Mouse (Mus musculus): ENCODE measurements around the gene Sorcs2. TPM values are rescaled to one million over a fixed set of nuclear protein-coding genes. Genes with fewer than 3 reads are reported as not detected.
A peak's percentile ranks its signal among the peaks of the same experiment; 100 is the strongest.

Sorcs2 gene
- polyA plus RNA-seq, 1 experiment from 2014 or later = 1.7 TPM

GRCm38 (mm10) chr5:36360343-36360742, 37.6 kb downstream of the Sorcs2 start:
- no peak for DNase-seq (ENCODE audit: low spot score)

GRCm38 (mm10) chr5:36359535-36360243, 38.2 kb downstream of the Sorcs2 start:
- DNase-seq (ENCODE audit: low spot score) = no peak

- peak; percentile 54 for DNase-seq (ENCODE audit: low spot score)
Observed at GRCm38 (mm10) chr5:36358161-36358560, 39.8 kb downstream of the Sorcs2 start.

- no peak for DNase-seq (ENCODE audit: low spot score)
Observed at GRCm38 (mm10) chr5:36356659-36357058, 41.3 kb downstream of the Sorcs2 start.

GRCm38 (mm10) chr5:36355683-36356082, 42.3 kb downstream of the Sorcs2 start:
- DNase-seq (ENCODE audit: low spot score) = no peak

GRCm38 (mm10) chr5:36353679-36354078, 44.3 kb downstream of the Sorcs2 start:
- no peak for DNase-seq (ENCODE audit: low spot score)

GRCm38 (mm10) chr5:36353194-36353593, 44.7 kb downstream of the Sorcs2 start:
- no peak for DNase-seq (ENCODE audit: low spot score)

GRCm38 (mm10) chr5:36346698-36347097, 51.2 kb downstream of the Sorcs2 start:
- no peak for DNase-seq (ENCODE audit: low spot score)

- no peak for DNase-seq (ENCODE audit: low spot score)
Observed at GRCm38 (mm10) chr5:36339283-36339682, 58.7 kb downstream of the Sorcs2 start.

- no peak for DNase-seq (ENCODE audit: low spot score)
Observed at GRCm38 (mm10) chr5:36336252-36336651, 61.7 kb downstream of the Sorcs2 start.

GRCm38 (mm10) chr5:36335661-36336060, 62.3 kb downstream of the Sorcs2 start:
- no peak for DNase-seq (ENCODE audit: low spot score)

- no peak for DNase-seq (ENCODE audit: low spot score)
Observed at GRCm38 (mm10) chr5:36334227-36334626, 63.7 kb downstream of the Sorcs2 start.

GRCm38 (mm10) chr5:36330472-36331155, 67.3 kb downstream of the Sorcs2 start:
- no peak for DNase-seq (ENCODE audit: low spot score)

- peak; percentile 34 for DNase-seq (ENCODE audit: low spot score)
Observed at GRCm38 (mm10) chr5:36326057-36327010, 71.6 kb downstream of the Sorcs2 start.

GRCm38 (mm10) chr5:36324140-36324572, 73.8 kb downstream of the Sorcs2 start:
- no peak for DNase-seq (ENCODE audit: low spot score)

- DNase-seq (ENCODE audit: low spot score) = peak; percentile 74
Observed at GRCm38 (mm10) chr5:36323526-36323925, 74.4 kb downstream of the Sorcs2 start.

GRCm38 (mm10) chr5:36321581-36321980, 76.4 kb downstream of the Sorcs2 start:
- no peak for DNase-seq (ENCODE audit: low spot score)

- no peak for DNase-seq (ENCODE audit: low spot score)
Observed at GRCm38 (mm10) chr5:36320667-36321066, 77.3 kb downstream of the Sorcs2 start.

GRCm38 (mm10) chr5:36317641-36318368, 80.1 kb downstream of the Sorcs2 start:
- peak; percentile 34 for DNase-seq (ENCODE audit: low spot score)

- no peak for DNase-seq (ENCODE audit: low spot score)
Observed at GRCm38 (mm10) chr5:36315106-36315505, 82.8 kb downstream of the Sorcs2 start.

Data from thymus, postnatal 0 days (tissue).